Mouse (Mus musculus): Measurements from ENCODE around the gene Macrod1. TPM values are rescaled to one million over a fixed set of nuclear protein-coding genes. Genes with fewer than 3 reads are reported as not detected.
A peak's percentile ranks its signal among the peaks of the same experiment; 100 is the strongest.

Macrod1 gene
- polyA plus RNA-seq, 1 experiment from 2014 or later = 11.9 TPM

GRCm38 (mm10) chr19:7110875-7111274, 54.3 kb downstream of the Macrod1 start:
- WGBS = 52% methylated on average over 6 of the region's 6 CpGs
- ATAC-seq = peak; percentile 49; the same call in 1 of the 2 replicates
- H3K27ac ChIP-seq = no peak overlapping the region
- H3K9ac ChIP-seq = no peak overlapping the region
- peaks cover 21% of the 10 kb centered on the region for H3K4me1 ChIP-seq (replicated peaks)
- no peak overlapping the region for H3K4me2 ChIP-seq (replicated peaks)
- no peak overlapping the region for H3K4me3 ChIP-seq (replicated peaks)
- H3K36me3 ChIP-seq = no peaks in the 10 kb centered on the region
- H3K9me3 ChIP-seq = no peaks in the 10 kb centered on the region
- H3K27me3 ChIP-seq (replicated peaks) = peaks cover 3% of the 10 kb centered on the region; the same call in 1 of the 2 replicates

GRCm38 (mm10) chr19:7111309-7111708, 54.7 kb downstream of the Macrod1 start:
- no peak for ATAC-seq
- Histone ChIP-seq H3K36me3 (no peaks in the 10 kb centered on the region), H3K4me2 (replicated peaks) (no peak overlapping the region), H3K27ac (no peak overlapping the region), H3K9me3 (no peaks in the 10 kb centered on the region), H3K27me3 (replicated peaks) (peaks cover 3% of the 10 kb centered on the region; the same call in 1 of the 2 replicates), H3K4me3 (replicated peaks) (no peak overlapping the region), H3K4me1 (replicated peaks) (peaks cover 21% of the 10 kb centered on the region), H3K9ac (no peak overlapping the region)
- WGBS = 87% methylated on average over 6 of the region's 6 CpGs

- Histone ChIP-seq H3K36me3 (no peaks in the 10 kb centered on the region), H3K4me3 (replicated peaks) (no peak overlapping the region), H3K27ac (no peak overlapping the region), H3K9ac (no peak overlapping the region), H3K4me1 (replicated peaks) (peaks cover 24% of the 10 kb centered on the region), H3K4me2 (replicated peaks) (no peak overlapping the region), H3K9me3 (no peaks in the 10 kb centered on the region), H3K27me3 (replicated peaks) (peaks cover under 1% of the 10 kb centered on the region; the same call in 1 of the 2 replicates)
- no peak for ATAC-seq
- WGBS = 87% methylated on average over 4 of the region's 4 CpGs
Observed at GRCm38 (mm10) chr19:7111710-7112109, 55.1 kb downstream of the Macrod1 start.

- 79% methylated on average over 3 of the region's 3 CpGs for WGBS
- no peak overlapping the region for H3K4me2 ChIP-seq (replicated peaks)
- ATAC-seq = no peak
- H3K4me1 ChIP-seq (replicated peaks) = peaks cover 31% of the 10 kb centered on the region
- H3K4me3 ChIP-seq (replicated peaks) = no peak overlapping the region
- no peaks in the 10 kb centered on the region for H3K9me3 ChIP-seq
- H3K36me3 ChIP-seq = no peaks in the 10 kb centered on the region
- no peak overlapping the region for H3K27ac ChIP-seq
- no peak overlapping the region for H3K9ac ChIP-seq
- H3K27me3 ChIP-seq (replicated peaks) = no peaks in the 10 kb centered on the region; the same call in 1 of the 2 replicates
Observed at GRCm38 (mm10) chr19:7112628-7113027, 56.0 kb downstream of the Macrod1 start.

GRCm38 (mm10) chr19:7113574-7113973, 57.0 kb downstream of the Macrod1 start:
- Histone ChIP-seq H3K9me3 (no peaks in the 10 kb centered on the region), H3K4me1 (replicated peaks) (peaks cover 35% of the 10 kb centered on the region), H3K27me3 (replicated peaks) (no peaks in the 10 kb centered on the region; the same call in 1 of the 2 replicates), H3K9ac (no peak overlapping the region), H3K4me2 (replicated peaks) (no peak overlapping the region), H3K27ac (no peak overlapping the region), H3K36me3 (no peaks in the 10 kb centered on the region), H3K4me3 (replicated peaks) (no peak overlapping the region)
- no peak for ATAC-seq
- WGBS = 51% methylated on average over 14 of the region's 14 CpGs

- Histone ChIP-seq H3K4me3 (replicated peaks) (no peak overlapping the region), H3K36me3 (no peaks in the 10 kb centered on the region), H3K27me3 (replicated peaks) (no peaks in the 10 kb centered on the region; the same call in 1 of the 2 replicates), H3K9me3 (no peaks in the 10 kb centered on the region), H3K27ac (no peak overlapping the region), H3K4me1 (replicated peaks) (peaks cover 29% of the 10 kb centered on the region), H3K9ac (no peak overlapping the region), H3K4me2 (replicated peaks) (no peak overlapping the region)
- WGBS = 95% methylated on average over 4 of the region's 4 CpGs
- no peak for ATAC-seq
Observed at GRCm38 (mm10) chr19:7116038-7116731, 59.6 kb downstream of the Macrod1 start.

- WGBS = 41% methylated on average over 4 of the region's 4 CpGs
- ATAC-seq = no peak
Observed at GRCm38 (mm10) chr19:7117141-7117540, 60.5 kb downstream of the Macrod1 start.

GRCm38 (mm10) chr19:7117653-7118307, 61.2 kb downstream of the Macrod1 start:
- no peak for ATAC-seq
- Histone ChIP-seq H3K4me1 (replicated peaks) (peaks cover 45% of the 10 kb centered on the region), H3K27ac (no peak overlapping the region), H3K36me3 (no peaks in the 10 kb centered on the region), H3K27me3 (replicated peaks) (no peaks in the 10 kb centered on the region; the same call in 1 of the 2 replicates), H3K4me2 (replicated peaks) (no peak overlapping the region), H3K9me3 (no peaks in the 10 kb centered on the region), H3K9ac (no peak overlapping the region), H3K4me3 (replicated peaks) (no peak overlapping the region)
- WGBS = 64% methylated on average over 8 of the region's 8 CpGs

More at GRCm38 (mm10) chr19:7117141-7117540, 60.5 kb downstream of the Macrod1 start:
- Histone ChIP-seq H3K27ac (no peak overlapping the region), H3K4me3 (replicated peaks) (no peak overlapping the region), H3K9me3 (no peaks in the 10 kb centered on the region), H3K36me3 (no peaks in the 10 kb centered on the region), H3K4me2 (replicated peaks) (no peak overlapping the region), H3K9ac (0 out of 2 replicates have a peak overlapping the region, but pooled peaks have one; percentile 1), H3K4me1 (replicated peaks) (peaks cover 38% of the 10 kb centered on the region), H3K27me3 (replicated peaks) (no peaks in the 10 kb centered on the region; the same call in 1 of the 2 replicates)

- 42% methylated on average over 11 of the region's 11 CpGs for WGBS
- ATAC-seq = peak; percentile 30; the same call in 1 of the 2 replicates
- Histone ChIP-seq H3K27me3 (replicated peaks) (no peaks in the 10 kb centered on the region), H3K4me1 (replicated peaks) (peaks cover 40% of the 10 kb centered on the region), H3K27ac (no peak overlapping the region), H3K4me2 (replicated peaks) (no peak overlapping the region), H3K9me3 (no peaks in the 10 kb centered on the region), H3K36me3 (no peaks in the 10 kb centered on the region), H3K9ac (0 out of 2 replicates have a peak overlapping the region, but pooled peaks have one; percentile 8), H3K4me3 (replicated peaks) (no peak overlapping the region)
Observed at GRCm38 (mm10) chr19:7121252-7121651, 64.6 kb downstream of the Macrod1 start.

- Histone ChIP-seq H3K27me3 (replicated peaks) (no peaks in the 10 kb centered on the region), H3K36me3 (no peaks in the 10 kb centered on the region), H3K9me3 (no peaks in the 10 kb centered on the region), H3K4me1 (replicated peaks) (peaks cover 35% of the 10 kb centered on the region), H3K4me2 (replicated peaks) (no peak overlapping the region), H3K4me3 (replicated peaks) (no peak overlapping the region), H3K27ac (no peak overlapping the region), H3K9ac (peak overlapping the region; percentile 13; the same call in 1 of the 2 replicates)
- peak; percentile 35; the same call in 1 of the 2 replicates for ATAC-seq
- WGBS = 41% methylated on average over 4 of the region's 4 CpGs
Observed at GRCm38 (mm10) chr19:7122277-7122676, 65.7 kb downstream of the Macrod1 start.

- WGBS = 24% methylated on average over 10 of the region's 10 CpGs
- no peak overlapping the region for H3K27ac ChIP-seq
- peak overlapping the region; percentile 13; the same call in 1 of the 2 replicates for H3K9ac ChIP-seq
- H3K4me3 ChIP-seq (replicated peaks) = no peak overlapping the region
- H3K4me2 ChIP-seq (replicated peaks) = no peak overlapping the region
- H3K27me3 ChIP-seq (replicated peaks) = no peaks in the 10 kb centered on the region
- H3K9me3 ChIP-seq = no peaks in the 10 kb centered on the region
- ATAC-seq = no peak
- no peaks in the 10 kb centered on the region for H3K36me3 ChIP-seq
- peaks cover 32% of the 10 kb centered on the region for H3K4me1 ChIP-seq (replicated peaks)
Observed at GRCm38 (mm10) chr19:7122698-7123306, 66.2 kb downstream of the Macrod1 start.

- no peak for ATAC-seq
- Histone ChIP-seq H3K27ac (no peak overlapping the region), H3K4me2 (replicated peaks) (no peak overlapping the region), H3K36me3 (no peaks in the 10 kb centered on the region), H3K4me3 (replicated peaks) (no peak overlapping the region), H3K9me3 (no peaks in the 10 kb centered on the region), H3K27me3 (replicated peaks) (no peaks in the 10 kb centered on the region), H3K9ac (no peak overlapping the region), H3K4me1 (replicated peaks) (peaks cover 37% of the 10 kb centered on the region)
- WGBS = 80% methylated on average over 4 of the region's 4 CpGs
Observed at GRCm38 (mm10) chr19:7125526-7126156, 69.0 kb downstream of the Macrod1 start.
